Mouse (Mus musculus): ENCODE data around the gene Myh3. TPM values are rescaled to one million over a fixed set of nuclear protein-coding genes. Genes with fewer than 3 reads are reported as not detected.

Gene Myh3
- polyA plus RNA-seq (2016; fragmentation: Nextera tagmentation; extraction: Ambion mirVana): 46.9 and 54.7 TPM in 2 replicates

GRCm38 (mm10) chr11:67078000-67078399, at the start of gene Myh3:
TSS of gene Myh3 (plus strand) at chr11:67078300.
- no peak within 1 kb of the TSS for H3K4me3 ChIP-seq (replicated peaks)
- ATAC-seq (ENCODE audit: insufficient number of reproducible peaks, insufficient read depth, low FRiP score, low TSS enrichment, low read depth): no peak

DNA sequence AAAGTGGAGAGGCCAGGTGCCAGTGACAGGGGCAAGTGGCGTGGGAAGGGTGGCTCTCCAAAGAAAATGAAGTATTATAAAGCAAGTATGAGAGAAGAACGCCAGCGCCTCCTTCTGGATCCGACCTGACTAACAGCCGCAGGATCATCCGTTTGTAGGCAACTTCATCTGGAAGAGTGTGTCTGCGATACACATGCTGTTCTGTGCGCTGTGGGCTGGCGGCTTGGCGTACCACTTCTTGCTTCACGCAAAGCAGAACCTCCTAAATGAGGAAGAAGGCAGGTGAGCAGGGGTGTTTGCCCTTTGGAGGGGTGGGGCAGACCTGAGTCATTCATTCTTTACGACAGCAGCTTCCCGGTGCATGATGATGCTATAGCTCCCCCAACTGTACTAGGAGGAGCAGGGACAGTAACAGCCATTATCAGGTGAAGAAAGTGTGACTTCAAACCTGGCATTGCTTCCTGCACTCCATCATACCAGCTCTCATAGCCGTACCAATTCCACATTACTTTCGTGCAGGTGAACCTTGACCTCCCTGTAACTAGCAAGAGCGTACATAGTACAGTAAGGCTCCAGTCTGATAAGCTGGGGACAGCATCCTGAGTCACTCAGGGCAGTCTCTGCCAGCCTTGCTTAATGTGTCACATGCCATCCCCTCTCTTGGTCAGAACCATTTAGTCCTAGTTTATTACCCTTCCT, 47.0 kb upstream of the Myh3 start:
- H3K4me1 ChIP-seq (replicated peaks): no peaks in the 10 kb centered on the region
- WGBS: 56% methylated on average over 16 of the region's 16 CpGs
- no peak for ATAC-seq (ENCODE audit: insufficient number of reproducible peaks, insufficient read depth, low FRiP score, low TSS enrichment, low read depth)

More at GRCm38 (mm10) chr11:67078000-67078399, at the start of gene Myh3:
- WGBS: 86% methylated on average over 5 of the region's 5 CpGs
- H3K27ac ChIP-seq: no peak within 1 kb of the TSS
- no peak within 1 kb of the TSS for H3K9ac ChIP-seq (replicated peaks)
- H3K4me2 ChIP-seq: no peak within 1 kb of the TSS
- no peaks in the 10 kb centered on the region for H3K4me1 ChIP-seq (replicated peaks)
- H3K9me3 ChIP-seq: no peaks in the 10 kb centered on the region
- H3K36me3 ChIP-seq: no peaks in the 10 kb centered on the region
- H3K27me3 ChIP-seq: peaks cover 8% of the 10 kb centered on the region

DNA sequence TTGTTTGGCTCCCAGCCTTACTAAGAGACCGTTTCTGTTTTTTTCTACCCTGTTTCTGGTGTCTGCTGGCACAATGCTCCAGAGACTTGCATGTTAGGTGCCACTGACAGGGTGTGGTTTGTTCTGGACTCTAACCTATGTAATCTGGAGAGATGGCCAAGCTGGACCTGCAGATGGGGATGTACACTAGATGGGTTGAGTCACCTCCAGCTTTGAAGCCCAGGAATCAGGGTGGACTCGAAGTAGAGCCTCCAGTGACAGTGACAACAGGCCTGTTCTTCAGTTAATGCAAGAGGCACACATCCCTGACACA, 46.5 kb upstream of the Myh3 start:
- Histone ChIP-seq H3K36me3 (no peaks in the 10 kb centered on the region), H3K9ac (replicated peaks) (no peak overlapping the region), H3K4me3 (replicated peaks) (no peak overlapping the region), H3K4me2 (no peak overlapping the region), H3K9me3 (no peaks in the 10 kb centered on the region), H3K4me1 (replicated peaks) (no peaks in the 10 kb centered on the region), H3K27me3 (no peaks in the 10 kb centered on the region), H3K27ac (no peak overlapping the region)
- no peak for ATAC-seq (ENCODE audit: insufficient number of reproducible peaks, insufficient read depth, low FRiP score, low TSS enrichment, low read depth)
- WGBS: 58% methylated on average over 2 of the region's 2 CpGs

More for the DNA sequence above, 47.0 kb upstream of the Myh3 start:
- no peaks in the 10 kb centered on the region for H3K9me3 ChIP-seq
- H3K4me2 ChIP-seq: no peak overlapping the region
- no peaks in the 10 kb centered on the region for H3K36me3 ChIP-seq
- H3K27ac ChIP-seq: no peak overlapping the region
- no peak overlapping the region for H3K9ac ChIP-seq (replicated peaks)
- H3K27me3 ChIP-seq: no peaks in the 10 kb centered on the region
- H3K4me3 ChIP-seq (replicated peaks): no peak overlapping the region

GRCm38 (mm10) chr11:67034775-67035485, 43.2 kb upstream of the Myh3 start:
- Histone ChIP-seq H3K27ac (no peak overlapping the region), H3K4me1 (replicated peaks) (no peaks in the 10 kb centered on the region), H3K9ac (replicated peaks) (no peak overlapping the region), H3K4me3 (replicated peaks) (no peak overlapping the region), H3K27me3 (no peaks in the 10 kb centered on the region), H3K4me2 (no peak overlapping the region), H3K9me3 (no peaks in the 10 kb centered on the region), H3K36me3 (peaks cover 31% of the 10 kb centered on the region)
- 80% methylated on average over 4 of the region's 4 CpGs for WGBS
- ATAC-seq (ENCODE audit: insufficient number of reproducible peaks, insufficient read depth, low FRiP score, low TSS enrichment, low read depth): no peak

DNA sequence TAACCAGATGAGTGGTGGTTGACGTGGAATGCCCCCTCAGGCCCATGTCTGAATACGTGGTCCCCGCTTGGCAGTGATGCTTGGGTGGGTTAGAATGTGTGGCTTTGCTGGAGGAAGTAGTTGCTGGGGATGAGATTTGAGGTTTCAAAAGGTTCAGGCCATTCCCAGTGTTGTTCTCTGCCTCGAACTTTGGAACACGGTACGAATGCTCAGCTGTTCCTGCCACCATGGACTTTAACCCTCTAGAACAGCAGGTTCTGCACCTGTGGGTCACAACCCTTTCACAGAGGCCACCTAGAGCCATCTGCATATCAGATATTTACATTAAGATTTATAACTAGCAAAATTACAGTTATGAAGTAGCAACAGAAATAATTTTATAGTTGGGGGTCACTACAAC, 41.9 kb upstream of the Myh3 start:
- Histone ChIP-seq H3K4me1 (replicated peaks) (no peaks in the 10 kb centered on the region), H3K4me3 (replicated peaks) (no peak overlapping the region), H3K9ac (replicated peaks) (no peak overlapping the region), H3K9me3 (no peaks in the 10 kb centered on the region), H3K27me3 (no peaks in the 10 kb centered on the region), H3K27ac (no peak overlapping the region), H3K4me2 (no peak overlapping the region), H3K36me3 (peaks cover 44% of the 10 kb centered on the region)
- 94% methylated on average over 6 of the region's 6 CpGs for WGBS
- ATAC-seq (ENCODE audit: insufficient number of reproducible peaks, insufficient read depth, low FRiP score, low TSS enrichment, low read depth): no peak

DNA sequence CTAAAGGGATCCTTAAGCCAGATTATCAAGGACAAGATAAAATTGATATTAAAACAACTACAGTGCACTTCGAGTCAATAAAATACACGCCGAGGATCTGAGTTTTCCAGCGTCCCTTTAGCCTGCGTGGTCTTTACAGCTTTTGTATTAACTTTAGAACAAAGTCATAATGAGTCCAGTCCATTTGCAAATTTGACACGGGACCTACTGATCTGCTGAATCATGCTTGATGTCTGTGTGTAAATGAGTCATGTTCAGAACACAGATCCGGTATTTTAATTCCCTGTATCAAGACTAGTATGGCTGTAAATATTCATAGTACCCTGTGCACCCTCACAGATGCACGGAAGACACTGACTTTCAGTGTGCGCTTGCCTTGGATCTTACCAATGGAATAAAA, 41.2 kb upstream of the Myh3 start:
- Histone ChIP-seq H3K27ac (no peak overlapping the region), H3K9ac (replicated peaks) (no peak overlapping the region), H3K36me3 (peaks cover 50% of the 10 kb centered on the region), H3K27me3 (no peaks in the 10 kb centered on the region), H3K4me1 (replicated peaks) (no peaks in the 10 kb centered on the region), H3K4me3 (replicated peaks) (no peak overlapping the region), H3K9me3 (no peaks in the 10 kb centered on the region), H3K4me2 (no peak overlapping the region)
- no peak for ATAC-seq (ENCODE audit: insufficient number of reproducible peaks, insufficient read depth, low FRiP score, low TSS enrichment, low read depth)
- WGBS: 93% methylated on average over 9 of the region's 9 CpGs

GRCm38 (mm10) chr11:67039799-67040198, 38.3 kb upstream of the Myh3 start:
- H3K27me3 ChIP-seq: no peaks in the 10 kb centered on the region
- H3K9ac ChIP-seq (replicated peaks): no peak overlapping the region
- H3K4me2 ChIP-seq: no peak overlapping the region
- H3K9me3 ChIP-seq: no peaks in the 10 kb centered on the region
- no peaks in the 10 kb centered on the region for H3K4me1 ChIP-seq (replicated peaks)
- WGBS: 89% methylated on average over 3 of the region's 3 CpGs
- no peak overlapping the region for H3K27ac ChIP-seq
- no peak for ATAC-seq (ENCODE audit: insufficient number of reproducible peaks, insufficient read depth, low FRiP score, low TSS enrichment, low read depth)
- H3K36me3 ChIP-seq: peaks cover 60% of the 10 kb centered on the region
- no peak overlapping the region for H3K4me3 ChIP-seq (replicated peaks)

- 95% methylated on average over 6 of the region's 6 CpGs for WGBS
- H3K27me3 ChIP-seq: no peaks in the 10 kb centered on the region
- H3K36me3 ChIP-seq: peaks cover 62% of the 10 kb centered on the region
- no peak overlapping the region for H3K4me2 ChIP-seq
- H3K9me3 ChIP-seq: no peaks in the 10 kb centered on the region
- no peak overlapping the region for H3K27ac ChIP-seq
- H3K9ac ChIP-seq (replicated peaks): no peak overlapping the region
- no peak for ATAC-seq (ENCODE audit: insufficient number of reproducible peaks, insufficient read depth, low FRiP score, low TSS enrichment, low read depth)
- H3K4me1 ChIP-seq (replicated peaks): no peaks in the 10 kb centered on the region
- H3K4me3 ChIP-seq (replicated peaks): no peak overlapping the region
Observed at GRCm38 (mm10) chr11:67040483-67040882, 37.6 kb upstream of the Myh3 start.

DNA sequence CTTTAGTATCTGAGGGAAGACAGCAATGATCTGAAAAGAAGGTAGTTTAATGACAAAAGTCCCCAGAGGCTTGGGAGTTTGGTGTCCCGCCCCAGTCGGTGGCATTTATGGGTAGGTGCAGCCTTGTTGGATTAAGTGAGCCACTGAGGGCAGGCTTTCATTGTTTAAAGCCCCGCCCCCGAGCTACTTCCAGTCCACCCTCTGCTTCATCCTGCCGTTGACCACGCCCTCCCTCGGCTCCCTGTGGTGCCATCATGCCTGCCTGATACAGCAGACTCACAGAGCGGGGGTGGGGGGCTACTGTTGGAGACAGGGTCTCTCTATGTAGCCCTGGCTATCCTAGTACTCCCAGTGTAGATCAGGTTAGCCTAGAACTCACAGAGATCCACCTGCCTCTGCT, 35.1 kb upstream of the Myh3 start:
- Histone ChIP-seq H3K9ac (replicated peaks) (no peak overlapping the region), H3K9me3 (no peaks in the 10 kb centered on the region), H3K4me2 (no peak overlapping the region), H3K27me3 (no peaks in the 10 kb centered on the region), H3K36me3 (peaks cover 60% of the 10 kb centered on the region), H3K27ac (no peak overlapping the region), H3K4me3 (replicated peaks) (no peak overlapping the region), H3K4me1 (replicated peaks) (no peaks in the 10 kb centered on the region)
- WGBS: 54% methylated on average over 8 of the region's 8 CpGs
- no peak for ATAC-seq (ENCODE audit: insufficient number of reproducible peaks, insufficient read depth, low FRiP score, low TSS enrichment, low read depth)

DNA sequence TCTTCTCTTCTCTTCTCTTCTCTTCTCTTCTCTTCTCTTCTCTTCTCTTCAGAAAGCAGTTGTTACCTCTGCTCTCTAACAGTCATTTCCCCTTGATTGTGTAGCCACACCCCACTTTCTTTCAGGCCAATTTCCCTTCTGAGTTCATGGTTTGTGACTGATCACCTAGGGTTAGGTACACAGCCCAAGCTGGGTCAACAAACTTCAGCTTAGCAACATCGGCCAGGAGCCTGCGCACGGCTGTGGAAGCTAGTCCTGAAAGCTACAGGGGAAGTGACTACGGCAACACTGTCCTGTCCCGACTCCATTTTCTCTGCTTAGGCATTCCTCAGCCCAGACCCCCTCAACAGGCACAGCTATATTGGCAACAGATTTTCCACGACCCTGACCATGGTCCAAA, 33.1 kb upstream of the Myh3 start:
- no peak overlapping the region for H3K9ac ChIP-seq (replicated peaks)
- 90% methylated on average over 6 of the region's 6 CpGs for WGBS
- H3K4me3 ChIP-seq (replicated peaks): no peak overlapping the region
- H3K9me3 ChIP-seq: no peaks in the 10 kb centered on the region
- no peak for ATAC-seq (ENCODE audit: insufficient number of reproducible peaks, insufficient read depth, low FRiP score, low TSS enrichment, low read depth)
- H3K4me1 ChIP-seq (replicated peaks): no peaks in the 10 kb centered on the region
- H3K4me2 ChIP-seq: no peak overlapping the region
- peaks cover 49% of the 10 kb centered on the region for H3K36me3 ChIP-seq
- no peak overlapping the region for H3K27ac ChIP-seq
- no peaks in the 10 kb centered on the region for H3K27me3 ChIP-seq

DNA sequence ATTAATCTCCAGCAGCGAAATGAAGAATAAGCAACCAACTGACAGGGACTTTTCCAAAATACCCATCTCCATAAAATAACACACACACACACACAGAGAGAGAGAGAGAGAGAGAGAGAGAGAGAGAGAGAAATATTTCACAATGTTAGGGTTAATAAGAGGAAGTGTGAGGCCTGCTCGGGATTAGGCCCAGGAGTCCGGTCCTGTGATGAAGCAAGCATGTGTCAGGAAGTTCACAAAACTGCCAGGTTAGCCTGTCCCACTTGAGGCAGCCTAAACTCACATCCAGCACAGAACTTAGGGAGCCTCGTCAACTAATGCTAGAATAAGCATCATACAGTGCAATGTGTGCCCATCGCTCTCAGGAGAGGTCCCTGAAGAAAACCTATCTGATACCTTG, 30.9 kb upstream of the Myh3 start:
- H3K4me1 ChIP-seq (replicated peaks): 0 out of 2 replicates have a peak, but pooled peaks cover 3% of the 10 kb centered on the region

More for the DNA sequence above, 30.9 kb upstream of the Myh3 start:
- Histone ChIP-seq H3K36me3 (peaks cover 30% of the 10 kb centered on the region; the same call in 1 of the 2 replicates), H3K4me2 (no peak overlapping the region), H3K4me3 (replicated peaks) (no peak overlapping the region), H3K27ac (no peak overlapping the region), H3K27me3 (no peaks in the 10 kb centered on the region), H3K9ac (replicated peaks) (no peak overlapping the region), H3K9me3 (no peaks in the 10 kb centered on the region)
- no peak for ATAC-seq (ENCODE audit: insufficient number of reproducible peaks, insufficient read depth, low FRiP score, low TSS enrichment, low read depth)
- WGBS: 92% methylated on average over 5 of the region's 5 CpGs
